Mouse (Mus musculus) neural tube, embryonic 14.5 days (tissue): ENCODE data around the gene Gas1. TPM values are rescaled to one million over a fixed set of nuclear protein-coding genes. Genes with fewer than 3 reads are reported as not detected.
A peak's percentile ranks its signal among the peaks of the same experiment; 100 is the strongest.

ENCODE experiments used
- ATAC-seq: fragments of 200-750 bp; cut with Nextera tagmentation; 2 replicates; pipeline ENCODE4 v1.8.0; 2017; ENCODE audit warnings: low read depth, mild to moderate bottlenecking, moderate TSS enrichment, moderate library complexity
- H3K27ac ChIP-seq: fragments of 300-500 bp; sonication (generic); 2 replicates; pipeline ENCODE4 v1.5.1; 2014; ENCODE audit warnings: low read depth, mild to moderate bottlenecking, control low read depth, low read length, moderate library complexity, mixed read lengths
- H3K27me3 ChIP-seq: fragments of 300-500 bp; sonication (generic); 2 replicates; pipeline ENCODE4 v1.6.1; 2014; ENCODE audit warnings: low read length; ENCODE audit not compliant: control insufficient read depth, insufficient read depth
- H3K36me3 ChIP-seq: fragments of 300-500 bp; sonication (generic); 2 replicates; pipeline ENCODE4 v1.6.1; 2014; ENCODE audit warnings: low read length, mixed read lengths; ENCODE audit not compliant: control insufficient read depth, insufficient read depth
- H3K4me1 ChIP-seq: fragments of 300-500 bp; sonication (generic); 2 replicates; pipeline ENCODE4 v1.6.1; 2014; ENCODE audit warnings: low read length; ENCODE audit not compliant: control insufficient read depth, insufficient read depth
- H3K4me2 ChIP-seq: fragments of 300-500 bp; sonication (generic); 2 replicates; pipeline ENCODE4 v1.6.1; 2014; ENCODE audit warnings: mild to moderate bottlenecking, low read depth, low read length, control low read depth
- H3K4me3 ChIP-seq: fragments of 300-500 bp; sonication (generic); 2 replicates; pipeline ENCODE4 v1.5.1; 2014; ENCODE audit warnings: low read depth, low read length, control low read depth, mixed read lengths
- H3K9ac ChIP-seq: fragments of 300-500 bp; sonication (generic); replicated peaks from 2 replicates; pipeline ENCODE4 v1.6.1; 2014; ENCODE audit warnings: low read depth, mild to moderate bottlenecking, control low read depth, low read length, mixed read lengths
- H3K9me3 ChIP-seq: fragments of 300-500 bp; sonication (generic); 2 replicates; pipeline ENCODE4 v1.6.1; 2016; ENCODE audit warnings: low read length; ENCODE audit not compliant: control insufficient read depth
- WGBS: fragments of 180-500 bp; shearing (Covaris S2); extraction: QIAGEN DNeasy Blood & Tissue Kit; methylation state at CpG from one replicate; pipeline ENCODE4 v1.1.7; 2014; 5-methylcytosine and 5-hydroxymethylcytosine counted together
- polyA plus RNA-seq: library from polyadenylated mRNA; unstranded; fragments of >200 nt; fragmentation: Nextera tagmentation; extraction: Ambion mirVana; gene quantifications from 2 replicates; pipeline ENCODE4 v1.2.1, GENCODE M21; 2014

Gas1 gene
- 11.5 and 15.7 TPM in 2 replicates for polyA plus RNA-seq

DNA sequence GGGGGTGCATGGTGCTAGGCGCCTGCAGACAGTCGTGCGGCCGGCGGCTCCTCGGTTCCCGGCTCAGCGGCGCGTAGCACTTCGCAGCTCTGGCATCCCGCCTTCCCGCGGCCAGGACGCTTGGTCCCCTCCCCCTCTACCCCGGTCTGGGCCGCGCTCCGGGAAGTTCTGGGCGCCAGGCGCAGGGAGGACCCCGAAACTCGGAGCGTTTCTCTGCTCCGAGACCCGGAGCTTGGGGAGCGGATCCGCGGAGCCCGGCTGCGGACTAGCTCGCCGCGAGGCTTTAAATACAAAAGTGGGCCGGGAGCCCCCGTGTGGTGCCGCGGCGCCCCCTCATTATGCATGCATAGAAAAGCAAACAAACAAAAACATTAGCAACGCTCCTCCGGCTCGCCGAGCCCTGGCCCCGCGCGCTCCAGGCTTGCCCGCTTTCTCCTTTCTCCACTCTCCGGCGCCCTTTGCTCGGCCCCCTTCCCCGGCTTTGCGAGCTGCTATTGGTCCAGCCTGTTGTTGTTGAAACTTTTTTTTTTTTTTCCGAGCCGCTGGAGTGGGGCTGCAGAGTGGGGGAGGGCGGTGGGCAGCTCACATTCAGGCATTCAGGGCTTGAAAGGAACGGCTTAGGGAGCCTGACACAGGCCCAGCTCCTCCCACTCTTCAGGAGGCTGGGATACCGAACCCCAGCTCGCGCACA, at the start of gene Gas1:
Gene Gas1 (minus strand): TSS at position 260 of the 691 bp plus-strand sequence.
- under 1% methylated on average over 59 of the region's 59 CpGs for whole genome bisulfite sequencing

DNA sequence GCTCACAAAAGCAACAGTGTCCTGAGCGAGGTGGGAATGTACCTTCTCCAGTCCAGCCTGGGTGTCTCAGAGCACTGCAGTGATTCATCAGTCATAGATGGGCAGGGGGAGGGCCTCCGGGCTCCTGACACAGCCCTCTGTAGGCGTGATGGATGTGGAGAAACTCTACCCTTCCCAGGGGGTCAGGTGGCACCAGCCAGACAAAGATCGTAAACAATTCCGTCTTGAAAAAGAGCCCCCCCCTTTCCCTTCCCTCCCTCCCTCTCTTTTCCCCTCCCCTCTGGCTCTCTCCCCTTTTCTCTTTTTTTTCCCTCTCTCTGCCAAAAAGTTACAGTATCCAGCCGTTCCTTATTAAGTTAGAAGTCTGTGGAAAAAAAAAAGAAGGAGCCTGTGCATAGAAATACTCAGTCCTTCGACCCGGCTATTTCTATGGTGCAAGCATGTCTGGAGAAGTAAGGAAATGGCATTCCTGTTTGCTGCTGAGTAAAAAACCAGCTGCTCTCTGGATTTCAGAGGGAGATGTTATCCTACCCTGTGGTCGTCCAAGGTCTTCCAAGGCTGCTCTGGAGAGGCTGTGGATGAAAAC, 49.2 kb upstream of the Gas1 start:
- 20% methylated on average over 9 of the region's 9 CpGs for WGBS
- no peaks in the 10 kb centered on the region; the same call in 1 of the 2 replicates for H3K9me3 ChIP-seq
- no peaks in the 10 kb centered on the region for H3K27me3 ChIP-seq
- no peaks in the 10 kb centered on the region for H3K4me1 ChIP-seq
- no peaks in the 10 kb centered on the region for H3K36me3 ChIP-seq
- H3K27ac ChIP-seq: no peak overlapping the region
- ATAC-seq: peak; percentile 63; the same call in 1 of the 2 replicates
- no peak overlapping the region for H3K9ac ChIP-seq
- H3K4me2 ChIP-seq: no peak overlapping the region
- H3K4me3 ChIP-seq: no peak overlapping the region

More for the DNA sequence above, at the start of gene Gas1:
- Histone ChIP-seq H3K36me3 (no peaks in the 10 kb centered on the region), H3K4me1 (0 out of 2 replicates have a peak, but pooled peaks cover 9% of the 10 kb centered on the region), H3K27ac (peak within 1 kb of the TSS; percentile 91), H3K4me3 (peak within 1 kb of the TSS; percentile 75), H3K27me3 (no peaks in the 10 kb centered on the region), H3K9ac (peak within 1 kb of the TSS; percentile 80), H3K9me3 (no peaks in the 10 kb centered on the region), H3K4me2 (peak within 1 kb of the TSS; percentile 87)
- ATAC-seq: peak; percentile 87

DNA sequence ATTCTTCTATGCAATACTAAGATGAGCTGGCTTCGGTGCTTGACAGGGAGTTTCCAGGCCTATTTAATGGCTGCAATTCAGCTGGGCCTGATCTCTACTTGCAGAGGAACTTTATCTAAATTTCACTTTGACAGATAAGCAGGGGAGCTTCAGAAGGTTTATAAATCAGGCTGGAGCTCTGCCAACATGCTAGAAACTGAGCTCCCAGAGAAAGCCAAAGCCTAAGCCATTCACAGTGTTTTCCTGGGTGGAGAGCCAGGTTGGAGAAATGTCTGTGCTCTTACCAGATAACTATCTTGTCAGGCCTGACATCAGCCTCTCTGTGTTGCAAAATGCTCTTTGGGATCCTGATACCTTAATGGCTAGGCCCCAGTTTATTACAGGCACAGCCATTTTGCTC, 48.6 kb upstream of the Gas1 start:
- Histone ChIP-seq H3K27me3 (no peaks in the 10 kb centered on the region), H3K27ac (no peak overlapping the region), H3K36me3 (no peaks in the 10 kb centered on the region), H3K4me2 (no peak overlapping the region), H3K4me1 (no peaks in the 10 kb centered on the region), H3K4me3 (no peak overlapping the region), H3K9me3 (no peaks in the 10 kb centered on the region; the same call in 1 of the 2 replicates), H3K9ac (no peak overlapping the region)
- 35% methylated on average over 1 of the region's 1 CpGs for WGBS
- no peak for ATAC-seq

DNA sequence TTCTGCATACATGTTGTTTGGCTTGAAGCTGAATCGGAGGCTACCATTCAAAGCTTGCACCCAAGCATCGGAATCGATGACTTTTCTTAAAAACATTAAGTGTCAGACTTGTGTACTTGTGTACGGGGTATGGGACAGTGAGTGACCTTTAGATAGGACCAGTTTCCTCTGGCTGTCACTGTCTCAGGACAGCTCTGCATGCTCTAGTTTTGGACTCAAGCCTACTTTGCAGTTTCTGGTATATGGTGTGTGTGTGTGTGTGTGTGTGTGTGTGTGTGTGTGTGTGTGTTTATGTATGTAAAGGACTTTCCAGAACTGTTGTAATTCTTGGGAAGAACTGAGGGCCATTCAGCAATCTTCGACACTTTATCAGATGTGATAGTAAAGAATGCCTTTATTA, 48.1 kb upstream of the Gas1 start:
- Histone ChIP-seq H3K9ac (no peak overlapping the region), H3K9me3 (no peaks in the 10 kb centered on the region; the same call in 1 of the 2 replicates), H3K36me3 (no peaks in the 10 kb centered on the region), H3K27ac (no peak overlapping the region), H3K4me3 (no peak overlapping the region), H3K27me3 (no peaks in the 10 kb centered on the region), H3K4me2 (no peak overlapping the region), H3K4me1 (no peaks in the 10 kb centered on the region)
- no peak for ATAC-seq
- 93% methylated on average over 5 of the region's 5 CpGs for WGBS

DNA sequence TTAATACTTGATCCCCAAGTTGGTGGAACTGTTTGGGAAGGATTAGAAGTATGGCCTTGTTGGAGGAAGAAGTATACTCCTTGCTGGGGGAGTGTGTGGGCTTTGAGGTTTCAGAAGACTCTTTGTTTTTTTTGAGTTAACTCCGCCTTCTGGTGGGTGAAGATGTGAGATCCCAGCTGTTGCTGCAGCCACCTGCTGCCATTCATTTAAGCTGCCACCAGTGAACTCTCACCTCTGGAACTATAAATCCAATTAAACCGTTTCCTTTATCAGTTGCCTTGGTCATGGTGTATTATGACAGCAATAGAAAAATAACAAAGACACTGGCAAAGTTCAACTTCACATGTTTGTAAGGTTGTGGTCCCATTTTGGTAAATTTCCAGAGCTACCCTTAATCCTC, 46.6 kb upstream of the Gas1 start:
- H3K4me2 ChIP-seq: no peak overlapping the region
- H3K27ac ChIP-seq: no peak overlapping the region
- H3K4me3 ChIP-seq: no peak overlapping the region
- H3K4me1 ChIP-seq: no peaks in the 10 kb centered on the region
- WGBS: 39% methylated on average over 2 of the region's 2 CpGs
- no peaks in the 10 kb centered on the region; the same call in 1 of the 2 replicates for H3K9me3 ChIP-seq
- no peak for ATAC-seq
- H3K36me3 ChIP-seq: no peaks in the 10 kb centered on the region
- no peaks in the 10 kb centered on the region for H3K27me3 ChIP-seq
- no peak overlapping the region for H3K9ac ChIP-seq

DNA sequence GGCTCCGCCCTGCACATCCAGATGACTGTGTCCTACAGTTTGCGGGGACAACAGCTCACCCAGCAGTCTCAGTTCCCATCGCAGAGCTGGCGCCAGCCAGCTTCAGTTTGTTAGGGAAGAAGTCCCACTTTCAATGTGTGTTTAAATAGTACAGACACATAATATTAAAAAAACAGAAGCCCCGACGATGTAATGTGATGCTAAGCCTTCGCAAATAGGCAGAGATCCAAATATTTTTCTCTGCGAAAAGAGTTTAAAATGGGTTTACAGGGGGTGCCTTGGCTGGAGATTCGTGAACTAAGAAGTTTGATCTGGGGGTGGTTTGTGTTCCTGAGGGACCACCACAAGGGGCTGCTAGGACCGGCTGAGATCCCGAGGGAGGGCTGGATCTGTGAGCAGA, 45.2 kb upstream of the Gas1 start:
- no peak overlapping the region for H3K27ac ChIP-seq
- no peaks in the 10 kb centered on the region for H3K27me3 ChIP-seq
- no peak overlapping the region for H3K4me3 ChIP-seq
- no peak overlapping the region for H3K9ac ChIP-seq
- H3K36me3 ChIP-seq: no peaks in the 10 kb centered on the region
- no peaks in the 10 kb centered on the region for H3K4me1 ChIP-seq
- WGBS: 92% methylated on average over 11 of the region's 11 CpGs
- H3K4me2 ChIP-seq: no peak overlapping the region
- no peaks in the 10 kb centered on the region; the same call in 1 of the 2 replicates for H3K9me3 ChIP-seq
- ATAC-seq: no peak

DNA sequence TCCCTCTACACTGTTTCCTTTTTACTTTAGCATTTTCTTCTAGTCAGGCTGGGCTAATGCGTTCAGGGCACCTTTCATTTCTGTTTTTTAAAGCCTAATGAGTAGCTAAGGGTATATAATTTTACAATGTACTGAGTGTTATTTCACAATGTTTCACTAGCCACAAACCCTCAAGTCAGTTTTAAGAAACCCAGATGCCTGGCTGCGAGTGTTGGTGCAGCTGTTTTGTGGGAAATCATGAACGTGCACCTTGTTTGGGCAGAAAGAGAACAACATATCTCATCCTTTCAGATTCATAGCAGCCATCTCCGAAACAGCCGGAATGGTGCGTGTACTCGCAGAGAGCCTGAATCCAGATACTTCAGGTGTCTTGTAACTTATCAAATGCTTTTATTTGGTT, 36.7 kb upstream of the Gas1 start:
- Histone ChIP-seq H3K9ac (no peak overlapping the region), H3K4me1 (no peaks in the 10 kb centered on the region), H3K36me3 (no peaks in the 10 kb centered on the region), H3K4me3 (no peak overlapping the region), H3K27me3 (no peaks in the 10 kb centered on the region), H3K27ac (no peak overlapping the region), H3K4me2 (no peak overlapping the region), H3K9me3 (no peaks in the 10 kb centered on the region)
- no peak for ATAC-seq
- 92% methylated on average over 7 of the region's 7 CpGs for WGBS

DNA sequence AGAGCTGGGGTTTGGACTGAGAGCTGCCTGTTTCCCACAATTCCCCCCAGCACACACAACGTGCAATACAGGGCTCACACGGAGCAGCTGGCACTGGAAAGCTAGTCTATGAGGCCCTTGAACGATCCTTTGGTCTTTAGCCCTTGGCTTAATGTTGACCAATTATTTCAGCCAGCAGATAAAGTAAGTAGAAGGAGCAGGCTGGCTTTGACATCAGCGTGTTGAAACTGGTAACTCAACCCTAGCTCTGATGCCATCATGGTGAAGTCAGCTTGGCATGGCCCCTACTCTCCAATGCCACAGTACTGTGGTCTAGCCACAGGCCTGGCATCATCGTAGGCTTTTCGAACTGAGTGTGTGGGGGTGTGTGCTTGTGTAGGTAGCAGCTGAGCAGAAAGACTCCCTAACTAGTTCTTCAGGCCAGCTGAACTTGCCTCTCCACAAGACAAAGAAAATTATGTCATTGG, 30.0 kb upstream of the Gas1 start:
- Histone ChIP-seq H3K27ac (no peak overlapping the region), H3K9me3 (no peaks in the 10 kb centered on the region), H3K4me1 (no peaks in the 10 kb centered on the region), H3K4me2 (no peak overlapping the region), H3K36me3 (no peaks in the 10 kb centered on the region), H3K4me3 (no peak overlapping the region), H3K9ac (no peak overlapping the region), H3K27me3 (no peaks in the 10 kb centered on the region)
- WGBS: 92% methylated on average over 6 of the region's 6 CpGs
- no peak for ATAC-seq

DNA sequence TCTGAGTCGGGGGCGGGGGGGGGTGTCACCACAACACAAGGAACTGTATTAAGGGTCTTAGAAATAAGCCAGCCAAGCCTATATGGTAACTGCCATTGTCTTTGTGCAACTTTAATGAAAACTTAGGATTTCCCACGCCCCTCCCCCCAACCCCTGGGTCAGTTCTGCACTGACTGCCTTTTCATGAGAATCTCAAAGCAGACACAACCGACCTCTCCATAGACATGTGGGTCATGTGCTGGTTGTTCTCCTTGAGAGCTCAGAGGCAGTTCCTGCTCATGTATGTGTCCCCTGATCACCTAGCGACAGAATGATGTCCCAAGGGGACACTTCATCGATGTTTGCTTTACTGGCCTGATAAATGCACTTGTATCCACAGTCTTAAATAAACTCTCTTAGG, 27.6 kb upstream of the Gas1 start:
- Histone ChIP-seq H3K36me3 (no peaks in the 10 kb centered on the region), H3K9me3 (no peaks in the 10 kb centered on the region), H3K9ac (no peak overlapping the region), H3K4me2 (no peak overlapping the region), H3K4me3 (no peak overlapping the region), H3K27me3 (no peaks in the 10 kb centered on the region), H3K27ac (no peak overlapping the region), H3K4me1 (no peaks in the 10 kb centered on the region)
- 85% methylated on average over 6 of the region's 6 CpGs for WGBS
- ATAC-seq: no peak
